Mouse (Mus musculus) erythroblast, embryonic 14.5 days (primary cell): ENCODE measurements around the gene Rasgrp3. TPM values are rescaled to one million over a fixed set of nuclear protein-coding genes. Genes with fewer than 3 reads are reported as not detected.

ENCODE experiments used
- H3K27me3 ChIP-seq: 2 replicates; pipeline ENCODE4 v1.6.1; 2012; ENCODE audit warnings: inconsistent platforms; ENCODE audit not compliant: control insufficient read depth
- H3K36me3 ChIP-seq: 2 replicates; pipeline ENCODE4 v1.6.1; 2012; ENCODE audit warnings: mild to moderate bottlenecking, inconsistent platforms; ENCODE audit not compliant: control insufficient read depth
- H3K4me1 ChIP-seq: 2 replicates; pipeline ENCODE4 v1.6.1; 2012; ENCODE audit warnings: inconsistent platforms; ENCODE audit not compliant: control insufficient read depth
- H3K4me3 ChIP-seq: replicated peaks from 2 replicates; pipeline ENCODE3; 2012; ENCODE audit warnings: moderate library complexity, mild to moderate bottlenecking, inconsistent platforms
- H3K9me3 ChIP-seq: 2 replicates; pipeline ENCODE4 v1.6.1; 2012; ENCODE audit warnings: low read length, inconsistent platforms, mixed read lengths; ENCODE audit not compliant: control insufficient read depth
- GATA1 ChIP-seq: IDR thresholded peaks from 2 replicates; pipeline ENCODE4 v1.6.1; 2012; ENCODE audit warnings: low read length, inconsistent platforms, mixed read lengths
- TAL1 ChIP-seq: IDR thresholded peaks from 3 replicates; pipeline ENCODE4 v1.6.1; 2012; ENCODE audit warnings: low read length, inconsistent platforms, mixed read lengths
- polyA plus RNA-seq: library from polyadenylated mRNA; stranded (reverse); fragments of >175 nt; gene quantifications from 2 replicates; pipeline ENCODE4 v1.2.3, GENCODE M21; 2012

Rasgrp3 gene
- polyA plus RNA-seq, 1 experiment: not detected

DNA sequence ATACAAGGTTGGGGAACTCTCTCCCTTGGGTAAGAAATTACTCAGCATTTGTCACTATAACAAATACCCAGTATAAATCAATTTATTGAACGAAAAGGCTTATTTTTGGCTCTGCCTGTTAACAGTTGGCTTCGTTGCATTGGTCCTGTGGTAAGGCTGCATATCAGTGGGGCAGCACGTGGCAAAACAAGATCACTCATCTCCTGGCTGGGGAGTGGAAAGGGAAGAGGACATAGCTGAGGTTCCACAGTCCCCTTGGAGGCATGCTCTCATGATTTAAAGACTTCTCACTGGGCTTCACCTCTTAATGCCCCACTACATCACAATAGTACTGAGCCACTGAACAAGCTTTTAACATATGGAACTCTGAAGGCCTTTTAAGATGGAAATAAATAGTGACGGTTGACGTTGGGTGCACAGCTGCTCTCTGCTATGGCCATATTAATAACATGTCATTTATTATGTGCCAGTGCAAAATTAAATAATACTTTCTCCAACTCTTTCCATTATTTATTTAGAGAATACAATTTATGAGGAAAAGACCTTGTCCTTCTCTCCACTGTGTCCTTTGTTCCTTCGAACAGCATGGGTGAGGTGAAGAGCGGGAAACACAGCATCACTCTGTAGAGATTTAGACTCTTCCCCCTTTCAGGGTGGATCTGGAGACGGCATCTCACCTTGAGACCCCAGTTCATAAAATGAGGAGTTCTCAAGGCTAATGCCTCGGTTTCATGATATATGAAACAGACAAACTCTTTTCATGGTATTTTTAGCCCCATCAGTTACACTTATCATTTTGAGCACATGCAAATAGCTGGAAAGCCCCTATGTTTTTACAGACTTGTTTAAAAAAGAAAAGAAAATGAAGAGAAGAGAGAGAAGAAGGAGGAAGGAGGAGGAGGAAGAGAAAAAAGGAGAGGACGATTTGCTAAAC lies 71.3 kb downstream of the Rasgrp3 start:
- Histone ChIP-seq H3K36me3 (no peaks in the 10 kb centered on the region), H3K4me1 (no peaks in the 10 kb centered on the region), H3K27me3 (no peaks in the 10 kb centered on the region), H3K9me3 (no peaks in the 10 kb centered on the region), H3K4me3 (no peak overlapping the region)
- TF ChIP-seq GATA1 (no peak), TAL1 (no peak)

DNA sequence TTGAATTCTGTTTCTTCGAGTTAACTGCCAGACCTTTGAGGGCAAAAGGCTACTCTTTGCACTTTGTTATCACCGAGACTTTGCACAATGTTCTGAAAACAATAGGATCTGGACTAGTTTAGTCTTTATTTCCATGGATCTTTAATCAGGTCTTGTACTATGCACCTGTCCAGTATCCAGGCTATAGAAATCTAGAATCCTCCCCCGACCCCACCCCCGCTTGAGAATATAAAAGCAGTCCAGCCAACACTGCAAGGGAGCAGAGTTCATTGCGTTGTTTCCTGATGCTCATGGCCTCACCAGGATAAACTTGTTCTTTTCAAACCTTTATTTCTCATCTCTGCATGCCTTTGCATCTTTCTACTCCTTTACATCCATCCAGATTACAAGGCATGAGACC lies 73.6 kb downstream of the Rasgrp3 start:
- Histone ChIP-seq H3K4me1 (no peaks in the 10 kb centered on the region), H3K4me3 (no peak overlapping the region), H3K36me3 (no peaks in the 10 kb centered on the region), H3K9me3 (no peaks in the 10 kb centered on the region), H3K27me3 (no peaks in the 10 kb centered on the region)
- no peak for TF ChIP-seq GATA1

DNA sequence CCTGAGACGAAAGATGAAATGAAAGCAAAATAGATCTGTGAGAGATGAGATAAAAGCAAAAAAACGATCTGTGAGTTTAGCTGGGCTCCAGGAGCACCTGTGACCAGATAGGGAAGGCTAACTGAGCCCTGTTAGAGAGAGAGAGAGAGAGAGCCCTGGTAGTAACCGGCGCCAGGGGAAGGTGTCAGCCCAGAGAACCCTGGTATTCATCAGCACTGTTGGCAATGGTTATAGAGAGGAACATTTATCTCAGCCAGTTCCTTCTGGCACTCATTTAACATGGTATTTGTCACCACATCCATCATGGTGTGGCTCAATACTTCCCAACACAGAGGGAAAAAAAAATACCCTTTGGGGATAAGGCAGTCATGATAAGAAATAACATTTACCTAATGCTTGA lies 80.9 kb downstream of the Rasgrp3 start:
- no peaks in the 10 kb centered on the region for H3K9me3 ChIP-seq
- H3K27me3 ChIP-seq: no peaks in the 10 kb centered on the region
- H3K4me1 ChIP-seq: no peaks in the 10 kb centered on the region
- H3K36me3 ChIP-seq: no peaks in the 10 kb centered on the region
- TF ChIP-seq TAL1 (no peak), GATA1 (no peak)
- no peak overlapping the region for H3K4me3 ChIP-seq

DNA sequence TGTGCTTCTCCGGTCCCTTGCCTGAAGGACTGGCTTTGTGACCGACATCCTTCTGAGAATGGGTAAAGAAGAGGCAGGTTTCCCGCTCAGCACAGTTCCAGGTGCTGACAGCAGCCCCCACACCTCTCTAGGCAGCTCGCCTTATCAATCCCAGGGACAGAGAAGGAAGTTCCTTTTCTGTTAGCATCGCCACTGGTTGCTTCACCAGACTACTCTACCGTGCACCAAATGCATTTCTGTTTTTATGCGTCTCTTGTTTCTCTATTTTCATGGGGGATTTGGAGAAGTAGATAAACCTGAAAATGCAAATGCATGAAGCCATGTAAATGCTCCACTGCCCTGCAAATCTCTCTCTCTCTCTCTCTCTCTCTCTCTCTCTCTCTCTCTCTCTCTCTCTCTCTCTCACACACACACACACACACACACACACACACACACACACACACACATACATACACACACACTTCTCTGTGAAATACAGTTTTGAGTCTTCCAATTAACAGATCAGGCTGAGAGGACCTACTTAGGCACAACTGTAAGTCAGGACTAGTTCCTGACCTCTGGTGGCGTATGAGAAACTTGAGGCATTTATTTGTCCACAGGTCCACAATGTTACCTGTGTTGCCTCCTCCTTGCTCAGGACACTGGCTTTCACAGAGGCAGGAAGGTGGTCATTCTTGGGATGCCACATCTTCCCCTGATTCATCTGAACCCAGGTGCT lies 82.6 kb downstream of the Rasgrp3 start:
- no peaks in the 10 kb centered on the region for H3K27me3 ChIP-seq
- no peaks in the 10 kb centered on the region for H3K4me1 ChIP-seq
- H3K4me3 ChIP-seq: no peak overlapping the region
- TF ChIP-seq TAL1 (no peak), GATA1 (no peak)
- no peaks in the 10 kb centered on the region for H3K36me3 ChIP-seq
- no peaks in the 10 kb centered on the region for H3K9me3 ChIP-seq

DNA sequence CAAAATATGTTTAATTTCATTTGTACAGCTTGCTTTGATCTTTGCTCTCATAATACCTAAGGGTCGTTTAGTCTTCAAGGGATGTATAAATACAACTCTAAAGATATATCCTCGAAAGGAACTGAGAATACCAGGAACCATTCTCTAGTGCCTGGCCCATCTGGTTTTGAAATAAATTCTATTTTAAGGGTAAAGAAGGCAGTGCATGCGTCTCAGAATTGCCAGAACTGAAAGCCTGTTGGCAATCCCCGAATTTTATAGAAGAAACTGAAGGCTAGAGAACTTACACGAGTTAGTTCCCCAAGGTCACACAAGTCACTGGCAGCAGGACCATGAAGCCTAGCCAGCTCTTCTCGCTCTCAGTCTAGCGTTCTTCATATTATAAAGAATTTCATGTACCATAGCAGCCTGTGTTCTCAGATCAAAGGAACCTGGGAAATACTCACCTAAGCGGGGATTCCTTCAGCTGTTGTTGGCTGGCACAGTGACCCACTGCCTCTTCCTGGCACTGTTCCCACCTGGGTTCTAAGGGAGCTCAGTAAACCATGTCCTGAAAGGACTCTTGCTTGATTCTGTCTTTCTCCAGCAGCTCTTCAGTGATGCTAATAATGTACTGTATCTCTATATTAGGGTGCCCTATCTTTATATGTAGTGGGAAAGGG lies 83.7 kb downstream of the Rasgrp3 start:
- Histone ChIP-seq H3K27me3 (no peaks in the 10 kb centered on the region), H3K4me1 (no peaks in the 10 kb centered on the region), H3K36me3 (no peaks in the 10 kb centered on the region), H3K4me3 (no peak overlapping the region), H3K9me3 (no peaks in the 10 kb centered on the region)
- no peak for TF ChIP-seq TAL1
- no peak for TF ChIP-seq GATA1

DNA sequence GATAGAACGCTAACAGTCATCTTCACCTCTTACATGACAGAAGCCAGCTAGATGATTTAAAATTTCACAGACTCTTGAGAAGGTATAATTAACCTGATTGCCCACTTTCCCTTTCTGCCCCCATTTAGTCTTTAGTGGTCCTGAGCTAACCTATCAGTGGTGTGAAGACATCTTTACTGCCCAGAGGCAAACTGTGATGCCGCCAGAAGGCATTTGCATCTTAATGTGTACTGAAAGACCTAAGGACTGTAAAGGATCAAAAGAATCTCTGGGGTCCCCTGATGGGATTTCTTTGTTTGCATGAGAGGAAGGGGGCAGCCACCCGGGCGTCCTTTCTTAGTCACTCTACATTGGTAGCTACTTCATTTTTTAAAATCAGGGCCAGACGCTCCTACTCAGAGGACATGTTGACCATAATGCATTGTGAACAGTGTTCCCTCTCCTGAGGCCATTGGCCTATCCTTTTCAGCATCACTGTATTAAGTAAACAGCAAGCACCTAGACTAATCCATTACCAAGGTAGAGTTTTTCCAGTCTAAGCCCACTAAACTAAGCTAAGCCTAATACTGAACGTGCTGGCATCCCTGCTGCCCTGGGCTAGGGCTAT lies 85.6 kb downstream of the Rasgrp3 start:
- H3K27me3 ChIP-seq: no peaks in the 10 kb centered on the region
- TF ChIP-seq TAL1 (no peak), GATA1 (no peak)
- H3K4me3 ChIP-seq: no peak overlapping the region
- no peaks in the 10 kb centered on the region for H3K36me3 ChIP-seq
- no peaks in the 10 kb centered on the region for H3K9me3 ChIP-seq
- H3K4me1 ChIP-seq: no peaks in the 10 kb centered on the region

DNA sequence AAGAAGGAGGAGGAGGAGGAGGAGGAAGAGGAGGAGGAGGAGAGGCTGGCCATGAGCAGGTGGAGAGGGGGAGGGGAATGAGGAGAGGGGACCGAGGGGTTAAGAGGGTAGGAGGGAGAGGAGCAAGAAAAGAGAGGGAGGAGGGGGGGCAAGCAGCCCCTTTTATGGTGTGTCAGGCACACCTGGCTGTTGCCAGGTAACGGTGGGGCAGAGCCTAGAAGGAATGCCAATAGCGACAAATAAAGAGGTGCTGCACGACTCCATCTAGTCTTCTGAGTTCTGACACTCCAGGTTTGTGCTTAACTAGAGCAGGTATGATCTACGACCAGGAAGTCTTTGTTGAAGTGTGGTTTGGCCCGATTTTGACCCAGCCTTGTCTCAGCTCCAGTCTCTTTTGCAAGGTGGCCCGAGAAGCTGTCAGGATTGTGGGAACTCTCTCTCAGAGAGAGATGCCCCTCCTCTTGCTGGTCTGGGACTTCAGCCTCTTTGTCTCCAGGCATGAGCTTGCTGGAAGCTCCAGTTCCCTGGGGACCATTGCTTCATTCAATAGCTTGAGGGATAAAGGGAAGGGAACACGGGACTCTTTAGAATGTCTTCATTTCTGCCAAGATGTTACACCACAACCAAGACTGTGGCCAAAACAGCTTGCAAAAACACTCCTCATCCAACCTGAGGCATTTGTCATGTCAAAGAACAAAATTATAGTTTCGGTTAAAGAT lies 86.8 kb downstream of the Rasgrp3 start:
- no peaks in the 10 kb centered on the region for H3K4me1 ChIP-seq
- no peaks in the 10 kb centered on the region for H3K9me3 ChIP-seq
- no peak overlapping the region for H3K4me3 ChIP-seq
- no peaks in the 10 kb centered on the region for H3K36me3 ChIP-seq
- TF ChIP-seq GATA1: no peak
- no peak for TF ChIP-seq TAL1
- no peaks in the 10 kb centered on the region for H3K27me3 ChIP-seq

DNA sequence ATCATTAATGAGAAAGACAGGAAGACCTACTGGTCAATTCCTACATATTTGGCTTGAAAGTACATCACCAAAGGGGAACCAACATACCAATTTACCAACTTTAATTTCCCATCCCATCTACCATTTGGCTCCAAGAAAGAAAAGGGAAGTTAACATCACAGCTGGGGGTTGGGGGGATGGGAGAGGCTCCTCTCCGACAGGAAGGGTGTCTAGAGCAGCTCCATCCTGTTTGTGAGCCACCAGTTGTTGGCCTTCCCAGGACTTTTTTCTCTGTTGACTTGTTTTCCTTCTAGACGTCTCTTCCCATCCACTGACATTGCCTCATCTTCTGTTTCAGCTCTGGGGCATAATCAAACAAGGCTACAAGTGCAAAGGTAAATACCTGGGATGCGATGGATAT lies 88.1 kb downstream of the Rasgrp3 start:
- H3K9me3 ChIP-seq: no peaks in the 10 kb centered on the region
- no peaks in the 10 kb centered on the region for H3K36me3 ChIP-seq
- no peaks in the 10 kb centered on the region for H3K4me1 ChIP-seq
- no peaks in the 10 kb centered on the region for H3K27me3 ChIP-seq
- H3K4me3 ChIP-seq: no peak overlapping the region
- TF ChIP-seq TAL1 (no peak), GATA1 (no peak)
